Mouse (Mus musculus) naive thymus-derived CD4-positive, alpha-beta T cell, adult 2 months (primary cell): ENCODE measurements around the gene Il17rd.

ENCODE experiments used
- DNase-seq: peaks from one replicate; pipeline ENCODE4 v3.0.0-alpha.2; 2011; ENCODE audit warnings: low read depth

Il17rd gene

GRCm38 (mm10) chr14:27096133-27096532 lies 57.4 kb downstream of the Il17rd start:
- peak; percentile 29 for DNase-seq

- DNase-seq: peak; percentile 55
These were observed 58.0 kb downstream of the Il17rd start for GRCm38 (mm10) chr14:27096779-27097178.

GRCm38 (mm10) chr14:27101735-27102134 lies 63.0 kb downstream of the Il17rd start:
- no peak for DNase-seq

GRCm38 (mm10) chr14:27102720-27103119 lies 64.0 kb downstream of the Il17rd start:
- DNase-seq: no peak

GRCm38 (mm10) chr14:27105731-27106457 lies 67.2 kb downstream of the Il17rd start:
- DNase-seq: no peak

GRCm38 (mm10) chr14:27108748-27109504 lies 70.2 kb downstream of the Il17rd start:
- no peak for DNase-seq

- peak; percentile 15 for DNase-seq
These were observed 75.9 kb downstream of the Il17rd start, which contains the start of gene Arhgef3 for GRCm38 (mm10) chr14:27114362-27115274. Gene Arhgef3, plus strand, starts transcription at chr14:27114899.

GRCm38 (mm10) chr14:27115275-27115660 lies 76.5 kb downstream of the Il17rd start:
- DNase-seq: no peak

GRCm38 (mm10) chr14:27115991-27116390 lies 77.2 kb downstream of the Il17rd start:
- DNase-seq: no peak

GRCm38 (mm10) chr14:27116577-27117165 lies 77.9 kb downstream of the Il17rd start:
- DNase-seq: no peak

GRCm38 (mm10) chr14:27118546-27118945 lies 79.8 kb downstream of the Il17rd start:
- no peak for DNase-seq

GRCm38 (mm10) chr14:27122646-27123045 lies 83.9 kb downstream of the Il17rd start:
- DNase-seq: no peak

- DNase-seq: no peak
These were observed 84.8 kb downstream of the Il17rd start for GRCm38 (mm10) chr14:27123543-27123942.

- no peak for DNase-seq
These were observed 91.3 kb downstream of the Il17rd start for GRCm38 (mm10) chr14:27130031-27130430.

- DNase-seq: no peak
These were observed 91.9 kb downstream of the Il17rd start for GRCm38 (mm10) chr14:27130676-27131075.

GRCm38 (mm10) chr14:27131521-27131920 lies 92.8 kb downstream of the Il17rd start:
- no peak for DNase-seq

GRCm38 (mm10) chr14:27138891-27139290 lies 100.2 kb downstream of the Il17rd start:
- no peak for DNase-seq

- DNase-seq: no peak
These were observed 101.2 kb downstream of the Il17rd start for GRCm38 (mm10) chr14:27139968-27140367.

- DNase-seq: no peak
These were observed 102.7 kb downstream of the Il17rd start for GRCm38 (mm10) chr14:27141486-27141885.

- DNase-seq: no peak
These were observed 103.9 kb downstream of the Il17rd start for GRCm38 (mm10) chr14:27142680-27143079.

- no peak for DNase-seq
These were observed 106.7 kb downstream of the Il17rd start for GRCm38 (mm10) chr14:27145171-27146045.
